ENCODE assay signal across 6 mouse cellular contexts in the genomic region with DNA sequence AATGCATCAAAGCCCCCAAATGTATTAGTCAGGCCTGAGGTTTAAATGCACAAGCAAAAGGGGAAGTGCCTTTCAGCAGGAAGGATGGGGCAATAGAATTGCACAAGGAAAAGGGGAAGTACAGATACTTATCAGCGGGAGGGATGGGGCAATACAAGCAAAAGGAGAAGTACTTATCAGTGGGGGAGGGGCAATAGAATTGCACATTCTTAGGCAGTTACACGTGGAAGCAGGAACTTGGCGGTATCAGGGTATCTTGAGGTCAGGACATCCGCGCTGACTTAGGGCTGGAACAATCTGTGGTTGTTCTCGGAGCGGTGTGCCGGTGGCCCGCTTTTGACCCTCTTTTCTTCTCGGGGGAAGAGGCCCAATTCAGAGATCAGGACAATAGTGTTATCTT. TPM values are rescaled to one million over a fixed set of nuclear protein-coding genes. Genes with fewer than 3 reads are reported as not detected.
"Had no signal": no experiment of that assay in that cellular context is flagged by ENCODE, and none has a peak within 500 bp of the region (broad histone marks: within the 10 kb centered on the region; RNA-seq: fewer than 3 reads in every experiment).

No protein-coding gene starts in this region.

RNA-seq across cellular contexts. Expression of gene Fbp2, which starts 1.0 kb away (rescaled TPM):
- total RNA-seq: layer of hippocampus, adult 2 months; left cerebral cortex, postnatal 36 days; megakaryocyte, adult 5-6 weeks; monocyte, adult 5-6 weeks had no signal
- polyA plus RNA-seq: midbrain, embryonic 10.5 days; spleen, adult 2 months had no signal
